Mouse (Mus musculus) liver, adult 2 months (tissue): ENCODE measurements around the gene Serf2.

ENCODE experiments used
- CTCF ChIP-seq: fragments of 200-500 bp; IDR thresholded peaks from 2 replicates; pipeline ENCODE4 v1.5.1; 2011; ENCODE audit warnings: low read depth, low read length, control low read depth
- POLR2A ChIP-seq: fragments of 200-500 bp; IDR thresholded peaks from 2 replicates; pipeline ENCODE4 v1.6.1; 2011; ENCODE audit warnings: low read length, control low read depth; ENCODE audit not compliant: insufficient read depth; ENCODE audit errors: extremely low read depth

GRCm38 (mm10) chr2:121477491-121478266, 28.7 kb downstream of the Serf2 start:
- TF ChIP-seq CTCF (no peak), POLR2A (no peak)
